Mouse (Mus musculus): ENCODE measurements at regions not wholly inside any gene's neighbourhood (a gene's known extent, or its start where the extent isn't known, plus 50 kb on each side); places are given as distances from the start of the nearest gene placed in this dataset.

GRCm38 (mm10) chr12:117344266-117345087 lies 171.8 kb upstream of the Rapgef5 start:
- no peak overlapping the region for H3K27ac ChIP-seq (replicated peaks; ENCODE audit: insufficient read depth, low read depth, low read length)
- H3K36me3 ChIP-seq (ENCODE audit: control insufficient read depth, insufficient read depth, low read length) = no peaks in the 10 kb centered on the region
- H3K79me2 ChIP-seq (ENCODE audit: control insufficient read depth, insufficient read depth, low read length) = no peaks in the 10 kb centered on the region
- DNase-seq (ENCODE audit: extremely low read depth, low read depth, low spot score) = no peak
- WGBS = 68% methylated on average over 11 of the region's 11 CpGs
- no peaks in the 10 kb centered on the region for H3K4me1 ChIP-seq (ENCODE audit: control insufficient read depth, insufficient read depth, low read length)
- no peak overlapping the region for H3K4me3 ChIP-seq (ENCODE audit: insufficient read depth, low read depth, low read length)
- TF ChIP-seq POLR2A (IDR thresholded peaks at IDR 0.05; ENCODE audit: extremely low read depth, insufficient read depth, low read length) (no peak), CTCF (IDR thresholded peaks at IDR 0.05; ENCODE audit: low read depth, low read length) (no peak)
- H3K27me3 ChIP-seq (ENCODE audit: control insufficient read depth, insufficient read depth, low read length) = peaks cover 3% of the 10 kb centered on the region; the same call in 1 of the 2 replicates
- H3K9ac ChIP-seq (ENCODE audit: low read depth, low read length) = no peak overlapping the region

GRCm38 (mm10) chr12:117345088-117345977 lies 170.9 kb upstream of the Rapgef5 start:
- Histone ChIP-seq H3K79me2 (ENCODE audit: control insufficient read depth, insufficient read depth, low read length) (no peaks in the 10 kb centered on the region), H3K4me1 (ENCODE audit: control insufficient read depth, insufficient read depth, low read length) (no peaks in the 10 kb centered on the region), H3K27me3 (ENCODE audit: control insufficient read depth, insufficient read depth, low read length) (peaks cover 3% of the 10 kb centered on the region; the same call in 1 of the 2 replicates), H3K4me3 (ENCODE audit: insufficient read depth, low read depth, low read length) (no peak overlapping the region), H3K27ac (replicated peaks; ENCODE audit: insufficient read depth, low read depth, low read length) (no peak overlapping the region), H3K36me3 (ENCODE audit: control insufficient read depth, insufficient read depth, low read length) (no peaks in the 10 kb centered on the region), H3K9ac (ENCODE audit: low read depth, low read length) (no peak overlapping the region)
- no peak for DNase-seq (ENCODE audit: extremely low read depth, low read depth, low spot score)
- 43% methylated on average over 20 of the region's 20 CpGs for WGBS
- TF ChIP-seq POLR2A (IDR thresholded peaks at IDR 0.05; ENCODE audit: extremely low read depth, insufficient read depth, low read length) (no peak), CTCF (IDR thresholded peaks at IDR 0.05; ENCODE audit: low read depth, low read length) (no peak)

GRCm38 (mm10) chr12:117346091-117346490 lies 170.2 kb upstream of the Rapgef5 start:
- no peaks in the 10 kb centered on the region for H3K4me1 ChIP-seq (ENCODE audit: control insufficient read depth, insufficient read depth, low read length)
- no peak for TF ChIP-seq CTCF (IDR thresholded peaks at IDR 0.05; ENCODE audit: low read depth, low read length)
- TF ChIP-seq POLR2A (IDR thresholded peaks at IDR 0.05; ENCODE audit: extremely low read depth, insufficient read depth, low read length) = no peak
- no peaks in the 10 kb centered on the region for H3K79me2 ChIP-seq (ENCODE audit: control insufficient read depth, insufficient read depth, low read length)
- H3K27me3 ChIP-seq (ENCODE audit: control insufficient read depth, insufficient read depth, low read length) = peaks cover 3% of the 10 kb centered on the region; the same call in 1 of the 2 replicates
- no peak overlapping the region for H3K9ac ChIP-seq (ENCODE audit: low read depth, low read length)
- no peak overlapping the region for H3K27ac ChIP-seq (replicated peaks; ENCODE audit: insufficient read depth, low read depth, low read length)
- no peak overlapping the region for H3K4me3 ChIP-seq (ENCODE audit: insufficient read depth, low read depth, low read length)
- WGBS = 87% methylated on average over 2 of the region's 2 CpGs
- no peak for DNase-seq (ENCODE audit: extremely low read depth, low read depth, low spot score)
- H3K36me3 ChIP-seq (ENCODE audit: control insufficient read depth, insufficient read depth, low read length) = no peaks in the 10 kb centered on the region

GRCm38 (mm10) chr12:117347135-117347534 lies 169.1 kb upstream of the Rapgef5 start:
- Histone ChIP-seq H3K79me2 (ENCODE audit: control insufficient read depth, insufficient read depth, low read length) (no peaks in the 10 kb centered on the region), H3K27me3 (ENCODE audit: control insufficient read depth, insufficient read depth, low read length) (peaks cover 3% of the 10 kb centered on the region; the same call in 1 of the 2 replicates), H3K9ac (ENCODE audit: low read depth, low read length) (no peak overlapping the region), H3K27ac (replicated peaks; ENCODE audit: insufficient read depth, low read depth, low read length) (no peak overlapping the region), H3K4me1 (ENCODE audit: control insufficient read depth, insufficient read depth, low read length) (no peaks in the 10 kb centered on the region), H3K4me3 (ENCODE audit: insufficient read depth, low read depth, low read length) (no peak overlapping the region), H3K36me3 (ENCODE audit: control insufficient read depth, insufficient read depth, low read length) (no peaks in the 10 kb centered on the region)
- TF ChIP-seq CTCF (IDR thresholded peaks at IDR 0.05; ENCODE audit: low read depth, low read length) (no peak), POLR2A (IDR thresholded peaks at IDR 0.05; ENCODE audit: extremely low read depth, insufficient read depth, low read length) (no peak)
- no peak for DNase-seq (ENCODE audit: extremely low read depth, low read depth, low spot score)
- WGBS = 20% methylated on average over 3 of the region's 3 CpGs

- Histone ChIP-seq H3K27ac (replicated peaks; ENCODE audit: insufficient read depth, low read depth, low read length) (no peak overlapping the region), H3K9ac (ENCODE audit: low read depth, low read length) (no peak overlapping the region), H3K27me3 (ENCODE audit: control insufficient read depth, insufficient read depth, low read length) (peaks cover 3% of the 10 kb centered on the region; the same call in 1 of the 2 replicates), H3K79me2 (ENCODE audit: control insufficient read depth, insufficient read depth, low read length) (no peaks in the 10 kb centered on the region), H3K4me1 (ENCODE audit: control insufficient read depth, insufficient read depth, low read length) (no peaks in the 10 kb centered on the region), H3K36me3 (ENCODE audit: control insufficient read depth, insufficient read depth, low read length) (no peaks in the 10 kb centered on the region), H3K4me3 (ENCODE audit: insufficient read depth, low read depth, low read length) (no peak overlapping the region)
- WGBS = 83% methylated on average over 3 of the region's 3 CpGs
- TF ChIP-seq POLR2A (IDR thresholded peaks at IDR 0.05; ENCODE audit: extremely low read depth, insufficient read depth, low read length) = no peak
- no peak for TF ChIP-seq CTCF (IDR thresholded peaks at IDR 0.05; ENCODE audit: low read depth, low read length)
- DNase-seq (ENCODE audit: extremely low read depth, low read depth, low spot score) = no peak
Measured at GRCm38 (mm10) chr12:117348516-117348915, 167.8 kb upstream of the Rapgef5 start.
